Mouse (Mus musculus) midbrain, postnatal 0 days (tissue): ENCODE results near the gene Dlx1. TPM values are rescaled to one million over a fixed set of nuclear protein-coding genes. Genes with fewer than 3 reads are reported as not detected.

Experiments
- ATAC-seq: fragments of 200-750 bp; cut with Nextera tagmentation; 2 replicates; pipeline ENCODE4 v1.8.0; 2017; ENCODE audit warnings: moderate number of reproducible peaks, mild to moderate bottlenecking, moderate TSS enrichment, moderate library complexity; ENCODE audit not compliant: low FRiP score
- DNase-seq: peaks from one replicate; pipeline ENCODE4 v3.0.0-alpha.2; 2015; ENCODE audit warnings: low spot score
- H3K27ac ChIP-seq: fragments of 300-500 bp; sonication (generic); 2 replicates; pipeline ENCODE4 v1.5.1; 2014; ENCODE audit warnings: low read depth, mild to moderate bottlenecking, low read length, mixed read lengths
- H3K27me3 ChIP-seq: fragments of 300-500 bp; sonication (generic); 2 replicates; pipeline ENCODE4 v1.6.1; 2014; ENCODE audit warnings: low read length, control low read depth, mixed read lengths; ENCODE audit not compliant: insufficient read depth
- H3K36me3 ChIP-seq: fragments of 300-500 bp; sonication (generic); 2 replicates; pipeline ENCODE4 v1.6.1; 2014; ENCODE audit warnings: low read length, control low read depth, mixed read lengths; ENCODE audit not compliant: insufficient read depth
- H3K4me1 ChIP-seq: fragments of 300-500 bp; sonication (generic); 2 replicates; pipeline ENCODE4 v1.6.1; 2014; ENCODE audit warnings: mild to moderate bottlenecking, control low read depth, antibody characterized with exemption, low read length, mixed read lengths; ENCODE audit not compliant: insufficient read depth
- H3K4me2 ChIP-seq: fragments of 300-500 bp; sonication (generic); 2 replicates; pipeline ENCODE4 v1.6.1; 2014; ENCODE audit warnings: low read depth, mild to moderate bottlenecking, low read length, mixed read lengths; ENCODE audit not compliant: poor library complexity, severe bottlenecking
- H3K4me3 ChIP-seq: fragments of 300-500 bp; sonication (generic); 2 replicates; pipeline ENCODE4 v1.5.1; 2014; ENCODE audit warnings: low read depth, mild to moderate bottlenecking, low read length, moderate library complexity
- H3K9ac ChIP-seq: fragments of 300-500 bp; sonication (generic); replicated peaks from 2 replicates; pipeline ENCODE4 v1.6.1; 2014; ENCODE audit warnings: mild to moderate bottlenecking, low read length, moderate library complexity, mixed read lengths; ENCODE audit not compliant: poor library complexity, severe bottlenecking
- H3K9me3 ChIP-seq: fragments of 300-500 bp; sonication (generic); 2 replicates; pipeline ENCODE4 v1.6.1; 2016; ENCODE audit warnings: low read length, control low read depth
- CTCF ChIP-seq: IDR thresholded peaks from 2 replicates; pipeline ENCODE4 v1.5.1; 2016; ENCODE audit warnings: antibody characterized with exemption, mild to moderate bottlenecking
- WGBS: fragments of 180-500 bp; shearing (Covaris S2); extraction: QIAGEN DNeasy Blood & Tissue Kit; methylation state at CpG from one replicate; pipeline ENCODE4 v1.1.7; 2014; 5-methylcytosine and 5-hydroxymethylcytosine counted together
- polyA plus RNA-seq: library from polyadenylated mRNA; unstranded; fragments of >200 nt; fragmentation: Nextera tagmentation; extraction: Ambion mirVana; gene quantifications from 2 replicates; pipeline ENCODE4 v1.2.1, GENCODE M21; 2015
- total RNA-seq: library from RNA; depleted of rRNA; stranded (reverse); fragments of >200 nt; gene quantifications from 2 replicates; pipeline ENCODE4 v1.2.3, GENCODE M21; 2014

The Dlx1 gene
- total and polyA plus RNA-seq, 2 experiments from 2014 or later: 2.8 to 25.5 TPM

GRCm38 (mm10) chr2:71530391-71531123, 2.6 kb downstream of the Dlx1 start:
- Histone ChIP-seq H3K27ac (no peak overlapping the region), H3K4me2 (no peak overlapping the region)

GRCm38 (mm10) chr2:71531124-71531590, 3.2 kb downstream of the Dlx1 start:
- Histone ChIP-seq H3K4me1 (0 out of 2 replicates have a peak, but pooled peaks cover 5% of the 10 kb centered on the region), H3K36me3 (no peaks in the 10 kb centered on the region), H3K9ac (no peak overlapping the region), H3K4me2 (no peak overlapping the region), H3K27ac (no peak overlapping the region), H3K9me3 (no peaks in the 10 kb centered on the region), H3K27me3 (peaks cover 79% of the 10 kb centered on the region), H3K4me3 (no peak overlapping the region)
- ATAC-seq: no peak
- WGBS: 2% methylated on average over 11 of the region's 12 CpGs
- no peak for DNase-seq
- no peak for TF ChIP-seq CTCF

More at GRCm38 (mm10) chr2:71530391-71531123, 2.6 kb downstream of the Dlx1 start:
- Histone ChIP-seq H3K36me3 (no peaks in the 10 kb centered on the region), H3K27me3 (peaks cover 84% of the 10 kb centered on the region), H3K4me1 (0 out of 2 replicates have a peak, but pooled peaks cover 5% of the 10 kb centered on the region), H3K9ac (no peak overlapping the region), H3K4me3 (no peak overlapping the region), H3K9me3 (no peaks in the 10 kb centered on the region)
- ATAC-seq (no peak), DNase-seq (no peak)
- WGBS: 1% methylated on average over 34 of the region's 34 CpGs
- TF ChIP-seq CTCF: no peak

- Histone ChIP-seq H3K4me2 (no peak overlapping the region), H3K4me3 (no peak overlapping the region), H3K9ac (no peak overlapping the region), H3K27me3 (peaks cover 76% of the 10 kb centered on the region), H3K9me3 (no peaks in the 10 kb centered on the region), H3K27ac (no peak overlapping the region), H3K36me3 (no peaks in the 10 kb centered on the region), H3K4me1 (0 out of 2 replicates have a peak, but pooled peaks cover 5% of the 10 kb centered on the region)
- TF ChIP-seq CTCF: no peak
- WGBS: 2% methylated on average over 43 of the region's 43 CpGs
- DNase-seq: no peak
- ATAC-seq: no peak
Measured at GRCm38 (mm10) chr2:71531990-71532970, 4.4 kb downstream of the Dlx1 start.

GRCm38 (mm10) chr2:71533094-71533493, 5.2 kb downstream of the Dlx1 start:
- WGBS: 10% methylated on average over 5 of the region's 5 CpGs
- H3K4me2 ChIP-seq: no peak overlapping the region

GRCm38 (mm10) chr2:71534242-71535052, 6.5 kb downstream of the Dlx1 start:
- ATAC-seq (no peak), DNase-seq (no peak)
- Histone ChIP-seq H3K27me3 (peaks cover 73% of the 10 kb centered on the region), H3K9me3 (no peaks in the 10 kb centered on the region), H3K36me3 (no peaks in the 10 kb centered on the region), H3K4me1 (no peaks in the 10 kb centered on the region), H3K4me2 (no peak overlapping the region), H3K9ac (no peak overlapping the region), H3K4me3 (no peak overlapping the region), H3K27ac (no peak overlapping the region)
- 3% methylated on average over 20 of the region's 20 CpGs for WGBS
- no peak for TF ChIP-seq CTCF

More at GRCm38 (mm10) chr2:71533094-71533493, 5.2 kb downstream of the Dlx1 start:
- Histone ChIP-seq H3K4me3 (no peak overlapping the region), H3K27ac (no peak overlapping the region), H3K27me3 (peaks cover 73% of the 10 kb centered on the region), H3K9ac (no peak overlapping the region), H3K4me1 (0 out of 2 replicates have a peak, but pooled peaks cover 5% of the 10 kb centered on the region), H3K9me3 (no peaks in the 10 kb centered on the region), H3K36me3 (no peaks in the 10 kb centered on the region)
- ATAC-seq (no peak), DNase-seq (no peak)
- TF ChIP-seq CTCF: no peak
